In the genomic region with DNA sequence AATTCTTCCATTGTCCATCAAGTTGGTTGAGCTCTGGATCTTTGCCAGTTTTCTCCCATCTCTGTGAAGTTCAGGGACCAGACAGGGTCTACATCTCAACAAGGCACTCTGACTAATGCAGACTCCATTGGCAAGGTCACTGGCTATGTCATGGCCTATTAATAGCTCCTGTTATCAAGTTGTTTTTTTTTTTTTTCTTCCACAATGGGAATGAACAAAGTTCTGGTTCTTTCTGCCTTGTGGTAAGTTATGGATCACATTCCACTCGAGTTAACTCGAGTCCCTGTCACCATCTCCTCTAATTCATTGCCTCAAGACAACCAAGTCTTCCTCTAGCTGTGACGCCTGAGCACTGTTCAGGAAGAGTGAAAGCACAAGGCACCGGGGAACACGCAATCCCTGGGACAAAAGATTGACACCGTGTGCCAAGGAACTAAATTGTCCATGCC, we compare ENCODE assay signal across 8 mouse cellular contexts. TPM values are rescaled to one million over a fixed set of nuclear protein-coding genes. Genes with fewer than 3 reads are reported as not detected.
DNase-seq lines count a peak whose midpoint lies in the region; ATAC-seq and TF ChIP-seq lines count a peak whose summit lies in the region.
"Had no signal": no experiment of that assay in that cellular context is flagged by ENCODE, and none has a peak within 500 bp of the region (broad histone marks: within the 10 kb centered on the region; RNA-seq: fewer than 3 reads in every experiment).

No protein-coding gene starts in this region.

- H3K27me3 ChIP-seq in lung, embryonic 15.5 days: peaks cover 14% of the 10 kb centered on the region; the same call in 1 of the 2 replicates
- no peaks in the 10 kb centered on the region for H3K27me3 ChIP-seq in heart, embryonic 14.5 days (ENCODE audit: control insufficient read depth, insufficient read depth, low read length)

- ATAC-seq in lung, embryonic 15.5 days (ENCODE audit: borderline replicate concordance, extremely low read depth, low FRiP score, low TSS enrichment): no peak
- no peak for ATAC-seq in heart, embryonic 14.5 days (ENCODE audit: insufficient number of reproducible peaks, insufficient read depth, low FRiP score, low read depth)

- H3K9ac ChIP-seq in lung, embryonic 15.5 days: no peak overlapping the region
- H3K9ac ChIP-seq in heart, embryonic 14.5 days (ENCODE audit: low read length): peak overlapping the region; percentile 55

- no peaks in the 10 kb centered on the region for H3K36me3 ChIP-seq in lung, embryonic 15.5 days
- peaks cover under 1% of the 10 kb centered on the region; the same call in 1 of the 2 replicates for H3K36me3 ChIP-seq in heart, embryonic 14.5 days (ENCODE audit: control insufficient read depth, insufficient read depth, low read length)

- no peak for DNase-seq in lung, postnatal 14 days
- DNase-seq in adrenal gland, postnatal 14 days: peak; percentile 66
- peak; percentile 44 for DNase-seq in lung, postnatal 36 days
- DNase-seq in cerebellum, postnatal 14 days: no peak
- DNase-seq in left cerebral cortex, adult 2 months (ENCODE audit: extremely low spot score in 1 of 2, low spot score in 2 of 2): no peak

- no peak for TF ChIP-seq CTCF in left cerebral cortex, adult 2 months (IDR thresholded peaks at IDR 0.05)

- peak overlapping the region; percentile 83 for H3K4me2 ChIP-seq in lung, embryonic 15.5 days
- H3K4me2 ChIP-seq in heart, embryonic 14.5 days (ENCODE audit: low read length): peak overlapping the region; percentile 71

- WGBS in lung, embryonic 15.5 days: 54% methylated on average over 6 of the region's 6 CpGs
- WGBS in heart, embryonic 14.5 days: 19% methylated on average over 6 of the region's 6 CpGs

- H3K27ac ChIP-seq in lung, embryonic 15.5 days: peak overlapping the region; percentile 90
- peak overlapping the region; percentile 95 to 97 for H3K27ac ChIP-seq in heart, embryonic 14.5 days (replicated peaks in 1 of 2; ENCODE audit: control insufficient read depth in 1 of 2, insufficient read depth in 1 of 2, low read depth in 2 of 2, low read length in 2 of 2)
- H3K27ac ChIP-seq in left cerebral cortex, adult 2 months: no peak overlapping the region

- 0 out of 2 replicates have a peak overlapping the region, but pooled peaks have one; percentile 76 for H3K4me3 ChIP-seq in lung, embryonic 15.5 days
- H3K4me3 ChIP-seq in heart, embryonic 14.5 days (ENCODE audit: control insufficient read depth in 1 of 2, insufficient read depth in 1 of 2, low read depth in 1 of 2, low read length in 2 of 2): peak overlapping the region in 1 of 2 experiments; percentile 21; a peak in 2 of 4 replicates
- H3K4me3 ChIP-seq in left cerebral cortex, adult 2 months: no peak overlapping the region

- no peaks in the 10 kb centered on the region for H3K9me3 ChIP-seq in lung, embryonic 15.5 days
- no peaks in the 10 kb centered on the region for H3K9me3 ChIP-seq in heart, embryonic 14.5 days (ENCODE audit: control insufficient read depth, low read length)

- peaks cover 39% of the 10 kb centered on the region for H3K4me1 ChIP-seq in lung, embryonic 15.5 days
- peaks cover 43 to 59% of the 10 kb centered on the region in 2 experiments for H3K4me1 ChIP-seq in heart, embryonic 14.5 days (ENCODE audit: control insufficient read depth in 2 of 2, insufficient read depth in 2 of 2, low read length in 2 of 2)

- intact Hi-C loops in left cerebral cortex, adult 2 months (cut with DNase I): loop anchor here (5.0 kb wide), 1 partner anchor 232 kb away; a partner anchor contains a TSS

RNA-seq across cellular contexts. Expression of a gene that starts 1.7 kb away (rescaled TPM):
- polyA plus RNA-seq in lung, embryonic 15.5 days (2015; fragmentation: Nextera tagmentation; extraction: Ambion mirVana): 54.6 and 55.2 TPM in 2 replicates
- 141 and 150 TPM in 2 replicates for total RNA-seq in adrenal gland, postnatal 14 days (2021)
- 9.4 and 11.3 TPM in 2 replicates for polyA plus RNA-seq in heart, embryonic 14.5 days (2014; fragmentation: Nextera tagmentation; extraction: Ambion mirVana)
- 10 to 100 TPM; 45.9 to 47.9 TPM for total RNA-seq in left cerebral cortex, adult 2 months (2021)

RNA-seq across cellular contexts. Expression of a gene that starts 9.2 kb away (rescaled TPM):
- polyA plus RNA-seq in lung, embryonic 15.5 days (2015; fragmentation: Nextera tagmentation; extraction: Ambion mirVana): not detected in 2 replicates
- not detected in 2 replicates for total RNA-seq in adrenal gland, postnatal 14 days (2021)
- polyA plus RNA-seq in heart, embryonic 14.5 days (2014; fragmentation: Nextera tagmentation; extraction: Ambion mirVana): not detected in 2 replicates
- total RNA-seq in left cerebral cortex, adult 2 months (2021): not detected
- total RNA-seq: adrenal gland, adult 18-20 months had no signal

RNA-seq across cellular contexts. Expression of a gene that starts 36.6 kb away (rescaled TPM):
- 1.0 and 1.4 TPM in 2 replicates for polyA plus RNA-seq in lung, embryonic 15.5 days (2015; fragmentation: Nextera tagmentation; extraction: Ambion mirVana)
- 15.0 and 17.2 TPM in 2 replicates for total RNA-seq in adrenal gland, postnatal 14 days (2021)
- polyA plus RNA-seq in heart, embryonic 14.5 days (2014; fragmentation: Nextera tagmentation; extraction: Ambion mirVana): 0.68 TPM in 1 of 2 replicates, not detected in the other
- total RNA-seq in left cerebral cortex, adult 2 months (2021): 10 to 100 TPM in 1 of 2 experiments, 1 to 10 TPM in 1; 8.8 to 12.1 TPM

RNA-seq across cellular contexts. Expression of a gene that starts 37.3 kb away (rescaled TPM):
- not detected in 2 replicates for polyA plus RNA-seq in lung, embryonic 15.5 days (2015; fragmentation: Nextera tagmentation; extraction: Ambion mirVana)
- 25.4 and 31.6 TPM in 2 replicates for total RNA-seq in adrenal gland, postnatal 14 days (2021)
- not detected in 2 replicates for polyA plus RNA-seq in heart, embryonic 14.5 days (2014; fragmentation: Nextera tagmentation; extraction: Ambion mirVana)
- under 1 TPM; 0.23 to 0.27 TPM for total RNA-seq in left cerebral cortex, adult 2 months (2021)

RNA-seq across cellular contexts. Expression of a gene that starts 38.0 kb away (rescaled TPM):
- polyA plus RNA-seq in lung, embryonic 15.5 days (2015; fragmentation: Nextera tagmentation; extraction: Ambion mirVana): 0.14 TPM in 1 of 2 replicates, not detected in the other
- not detected in 2 replicates for total RNA-seq in adrenal gland, postnatal 14 days (2021)
- polyA plus RNA-seq in heart, embryonic 14.5 days (2014; fragmentation: Nextera tagmentation; extraction: Ambion mirVana): 0.16 and 0.47 TPM in 2 replicates
- not detected for total RNA-seq in left cerebral cortex, adult 2 months (2021)

Comparison
In these comparisons a context has a peak if more than half of its experiments do, and no peak if none do; other contexts are left out.
1. DNase-seq: peak in adrenal gland, postnatal 14 days (single experiment) and lung, postnatal 36 days (single experiment); none in lung, postnatal 14 days (single experiment), cerebellum, postnatal 14 days (0 of 2) and left cerebral cortex, adult 2 months (0 of 2).